Mouse (Mus musculus) forebrain, postnatal 0 days (tissue): ENCODE results near the gene Cdk9. TPM values are rescaled to one million over a fixed set of nuclear protein-coding genes. Genes with fewer than 3 reads are reported as not detected.

Experiments used
- ATAC-seq: fragments of 200-750 bp; cut with Nextera tagmentation; 2 replicates; pipeline ENCODE4 v1.8.0; 2017; ENCODE audit warnings: mild to moderate bottlenecking, moderate library complexity
- DNase-seq: peaks from one replicate; pipeline ENCODE4 v3.0.0-alpha.2; 2015
- H3K27ac ChIP-seq: fragments of 300-500 bp; sonication (generic); 2 replicates; pipeline ENCODE4 v1.5.1; 2014; ENCODE audit warnings: low read depth, mild to moderate bottlenecking, antibody characterized with exemption, low read length, moderate library complexity, mixed read lengths
- H3K27me3 ChIP-seq: fragments of 300-500 bp; sonication (generic); 2 replicates; pipeline ENCODE4 v1.6.1; 2014; ENCODE audit warnings: mild to moderate bottlenecking, low read length, mixed read lengths; ENCODE audit not compliant: insufficient read depth
- H3K36me3 ChIP-seq: fragments of 300-500 bp; sonication (generic); 2 replicates; pipeline ENCODE4 v1.6.1; 2014; ENCODE audit warnings: mild to moderate bottlenecking, moderate library complexity; ENCODE audit not compliant: insufficient read depth
- H3K4me1 ChIP-seq: fragments of 300-500 bp; sonication (generic); 2 replicates; pipeline ENCODE4 v1.6.1; 2014; ENCODE audit warnings: antibody characterized with exemption; ENCODE audit not compliant: insufficient read depth
- H3K4me2 ChIP-seq: fragments of 300-500 bp; sonication (generic); 2 replicates; pipeline ENCODE4 v1.6.1; 2014; ENCODE audit warnings: low read depth, mild to moderate bottlenecking, moderate library complexity
- H3K4me3 ChIP-seq: fragments of 300-500 bp; sonication (generic); 2 replicates; pipeline ENCODE4 v1.5.1; 2014; ENCODE audit warnings: low read depth, low read length, mixed read lengths
- H3K9ac ChIP-seq: fragments of 300-500 bp; sonication (generic); 2 replicates; pipeline ENCODE4 v1.6.1; 2014; ENCODE audit warnings: mild to moderate bottlenecking
- H3K9me3 ChIP-seq: fragments of 300-500 bp; sonication (generic); 2 replicates; pipeline ENCODE4 v1.6.1; 2016; ENCODE audit warnings: low read length
- CTCF ChIP-seq: sonication (generic); IDR thresholded peaks from 2 replicates; pipeline ENCODE4 v1.5.1; 2016; ENCODE audit warnings: antibody characterized with exemption, control low read depth, low read depth
- WGBS: fragments of 180-500 bp; shearing (Covaris S2); extraction: QIAGEN DNeasy Blood & Tissue Kit; methylation state at CpG from one replicate; pipeline ENCODE4 v1.1.7; 2014; 5-methylcytosine and 5-hydroxymethylcytosine counted together
- polyA plus RNA-seq: library from polyadenylated mRNA; unstranded; fragments of >200 nt; fragmentation: Nextera tagmentation; extraction: Ambion mirVana; gene quantifications from 2 replicates; pipeline ENCODE4 v1.2.1, GENCODE M21; 2015
- total RNA-seq: library from RNA; depleted of rRNA; stranded (reverse); fragments of >200 nt; gene quantifications from 2 replicates; pipeline ENCODE4 v1.2.3, GENCODE M21; 2014

Cdk9 gene
- total and polyA plus RNA-seq, 2 experiments from 2014 or later, result 66.5 to 90.5 TPM

- no peak overlapping the region for H3K27ac ChIP-seq
- WGBS, result 76% methylated on average over 4 of the region's 4 CpGs
- ATAC-seq, result no peak
Observed at GRCm38 (mm10) chr2:32714987-32715425, 2.1 kb upstream of the Cdk9 start.

DNA sequence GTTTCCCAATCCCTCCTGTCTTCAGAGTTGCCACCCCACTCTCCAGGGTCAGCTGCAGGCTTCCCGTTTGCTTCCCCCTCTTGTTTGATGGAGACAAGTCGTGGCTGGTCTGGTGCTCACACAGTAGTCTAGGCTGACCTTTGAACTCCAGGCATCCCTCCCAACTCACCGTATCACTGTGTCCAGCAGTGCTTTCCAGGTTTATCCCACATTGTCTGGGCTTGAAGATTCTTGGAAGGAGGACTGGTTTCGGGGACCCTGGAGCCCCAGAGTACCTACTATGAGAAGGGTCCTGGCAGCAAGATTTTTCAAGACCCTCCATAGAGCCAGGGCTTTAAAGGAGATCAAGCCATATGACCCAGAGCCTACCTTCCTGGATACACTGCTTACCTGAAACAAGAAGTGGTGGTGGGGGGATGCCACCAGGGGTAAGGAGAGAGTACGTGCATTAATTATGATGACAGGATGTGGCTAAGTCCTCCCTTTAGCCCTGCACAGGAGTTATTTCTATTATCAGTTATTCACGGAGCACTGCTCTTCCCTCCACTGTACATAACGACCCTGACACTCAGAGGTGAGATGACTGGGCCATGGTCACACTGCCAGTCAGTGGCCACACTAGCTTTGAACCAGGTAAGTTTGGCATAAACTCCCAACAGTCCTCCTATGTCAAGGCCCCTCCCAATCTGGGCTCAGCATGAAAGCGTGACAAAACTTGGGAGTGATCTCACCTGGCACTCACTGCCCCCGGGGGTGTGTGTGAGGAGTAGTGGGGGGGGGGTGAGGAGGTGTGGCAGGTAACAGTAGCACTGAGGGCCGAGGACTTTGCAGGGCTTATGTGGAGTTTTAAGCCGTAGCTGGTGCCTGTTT lies 1.5 kb upstream of the Cdk9 start:
- peaks cover 3% of the 10 kb centered on the region for H3K4me1 ChIP-seq
- no peaks in the 10 kb centered on the region for H3K27me3 ChIP-seq
- H3K36me3 ChIP-seq, result peaks cover 13% of the 10 kb centered on the region
- TF ChIP-seq CTCF, result no peak
- H3K9me3 ChIP-seq, result no peaks in the 10 kb centered on the region
- H3K4me2 ChIP-seq, result peak overlapping the region; percentile 94; the same call in 1 of the 2 replicates
- DNase-seq (no peak), ATAC-seq (no peak)
- H3K4me3 ChIP-seq, result no peak overlapping the region
- WGBS, result 68% methylated on average over 11 of the region's 11 CpGs
- peak overlapping the region; percentile 100 for H3K27ac ChIP-seq
- H3K9ac ChIP-seq, result peak overlapping the region; percentile 86

More at GRCm38 (mm10) chr2:32714987-32715425, 2.1 kb upstream of the Cdk9 start:
- Histone ChIP-seq H3K4me2 (no peak overlapping the region), H3K4me1 (peaks cover 3% of the 10 kb centered on the region), H3K27me3 (no peaks in the 10 kb centered on the region), H3K36me3 (peaks cover 6% of the 10 kb centered on the region), H3K9me3 (no peaks in the 10 kb centered on the region), H3K4me3 (no peak overlapping the region), H3K9ac (no peak overlapping the region)
- DNase-seq, result no peak
- no peak for TF ChIP-seq CTCF

- Histone ChIP-seq H3K4me2 (peak overlapping the region; percentile 94), H3K4me1 (peaks cover 3% of the 10 kb centered on the region), H3K36me3 (peaks cover 26% of the 10 kb centered on the region), H3K27ac (peak overlapping the region; percentile 100), H3K27me3 (no peaks in the 10 kb centered on the region), H3K9ac (peak overlapping the region; percentile 86), H3K4me3 (peak overlapping the region; percentile 81), H3K9me3 (no peaks in the 10 kb centered on the region)
- no peak for TF ChIP-seq CTCF
- under 1% methylated on average over 20 of the region's 44 CpGs for WGBS
- DNase-seq (peak; percentile 95), ATAC-seq (peak; percentile 89)
Observed at GRCm38 (mm10) chr2:32712586-32712933, 316 bp downstream of the Cdk9 start.

DNA sequence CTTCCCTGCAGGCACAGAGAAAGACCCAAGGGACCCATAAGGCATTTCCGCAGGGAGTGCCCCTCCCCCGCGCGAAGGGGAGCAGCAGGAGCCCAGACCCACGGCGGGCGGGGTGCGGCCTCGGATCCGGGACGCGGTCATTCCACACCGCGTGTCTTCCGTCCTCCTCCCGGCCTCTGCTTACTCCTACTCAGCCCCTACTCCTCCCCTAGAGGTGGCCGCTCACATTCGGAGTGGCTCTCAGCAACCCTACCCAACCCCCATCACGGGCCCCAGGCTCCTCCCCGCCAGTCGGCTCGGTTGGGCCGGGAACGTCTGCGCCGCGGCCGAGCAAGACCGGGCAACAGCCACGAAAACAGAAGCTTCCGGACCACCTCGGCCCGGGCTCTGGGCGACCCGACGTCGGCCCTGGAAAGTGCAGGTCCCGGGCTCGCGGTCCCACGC lies 746 bp downstream of the Cdk9 start:
- Histone ChIP-seq H3K27ac (peak overlapping the region; percentile 100), H3K4me2 (peak overlapping the region; percentile 94), H3K4me1 (peaks cover 3% of the 10 kb centered on the region), H3K36me3 (peaks cover 28% of the 10 kb centered on the region), H3K9me3 (no peaks in the 10 kb centered on the region), H3K9ac (peak overlapping the region; percentile 86), H3K4me3 (peak overlapping the region; percentile 81), H3K27me3 (no peaks in the 10 kb centered on the region)
- 4% methylated on average over 41 of the region's 41 CpGs for WGBS
- DNase-seq (peak; percentile 12), ATAC-seq (no peak)
- no peak for TF ChIP-seq CTCF

DNA sequence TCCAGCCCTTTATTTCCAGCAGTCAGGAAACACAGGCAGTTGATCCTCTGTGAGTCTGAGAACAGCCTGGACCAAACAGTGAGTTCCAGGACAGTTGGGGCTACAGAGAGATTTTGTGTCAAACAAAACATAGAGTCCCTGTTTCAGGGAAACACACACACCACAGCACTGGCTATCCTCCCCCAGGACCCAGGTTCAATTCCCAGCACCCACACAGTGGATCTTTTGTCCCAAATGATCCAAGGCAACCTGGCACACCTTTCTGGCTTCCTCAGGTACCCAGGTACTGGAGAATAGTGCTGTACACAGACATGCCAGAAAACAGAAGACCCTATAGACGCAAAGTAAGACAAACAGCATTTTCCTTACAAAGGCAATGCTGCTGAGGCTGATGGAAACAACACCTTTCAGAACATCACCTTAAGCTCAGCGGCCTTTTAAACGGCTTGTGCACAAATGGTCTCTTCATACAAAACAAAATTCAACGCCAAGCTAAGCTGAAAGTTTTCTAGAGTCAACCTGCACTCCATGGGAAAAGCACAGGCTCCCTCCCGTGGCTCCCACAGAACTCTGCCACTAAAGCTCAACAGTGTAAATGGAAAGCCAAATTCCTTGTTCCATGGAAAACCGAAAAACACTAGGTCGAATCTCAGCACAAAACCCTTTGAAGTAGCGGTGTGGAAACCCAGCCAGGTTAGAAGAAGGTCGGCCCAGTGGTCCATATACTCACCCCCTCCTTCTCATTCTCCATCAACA lies 1.4 kb downstream of the Cdk9 start:
- Histone ChIP-seq H3K9me3 (no peaks in the 10 kb centered on the region), H3K9ac (peak overlapping the region; percentile 86), H3K36me3 (peaks cover 35% of the 10 kb centered on the region), H3K4me3 (peak overlapping the region; percentile 81), H3K27ac (0 out of 2 replicates have a peak overlapping the region, but pooled peaks have one; percentile 100), H3K27me3 (no peaks in the 10 kb centered on the region), H3K4me2 (peak overlapping the region; percentile 94), H3K4me1 (peaks cover 3% of the 10 kb centered on the region)
- peak; percentile 11; the same call in 1 of the 2 replicates for TF ChIP-seq CTCF
- no peak for DNase-seq
- WGBS, result 26% methylated on average over 9 of the region's 9 CpGs
- ATAC-seq, result no peak

- peaks cover 44% of the 10 kb centered on the region for H3K36me3 ChIP-seq
Observed at GRCm38 (mm10) chr2:32710425-32710824, 2.5 kb downstream of the Cdk9 start.

More at GRCm38 (mm10) chr2:32710425-32710824, 2.5 kb downstream of the Cdk9 start:
- no peaks in the 10 kb centered on the region for H3K27me3 ChIP-seq
- no peak overlapping the region for H3K4me3 ChIP-seq
- ATAC-seq (no peak), DNase-seq (no peak)
- WGBS, result 91% methylated on average over 5 of the region's 5 CpGs
- H3K4me1 ChIP-seq, result peaks cover 3% of the 10 kb centered on the region
- no peaks in the 10 kb centered on the region for H3K9me3 ChIP-seq
- TF ChIP-seq CTCF, result no peak
- no peak overlapping the region for H3K27ac ChIP-seq
- H3K9ac ChIP-seq, result no peak overlapping the region
- H3K4me2 ChIP-seq, result no peak overlapping the region
